Comparison of ENCODE assay signal across 18 mouse cellular contexts in the genomic region with DNA sequence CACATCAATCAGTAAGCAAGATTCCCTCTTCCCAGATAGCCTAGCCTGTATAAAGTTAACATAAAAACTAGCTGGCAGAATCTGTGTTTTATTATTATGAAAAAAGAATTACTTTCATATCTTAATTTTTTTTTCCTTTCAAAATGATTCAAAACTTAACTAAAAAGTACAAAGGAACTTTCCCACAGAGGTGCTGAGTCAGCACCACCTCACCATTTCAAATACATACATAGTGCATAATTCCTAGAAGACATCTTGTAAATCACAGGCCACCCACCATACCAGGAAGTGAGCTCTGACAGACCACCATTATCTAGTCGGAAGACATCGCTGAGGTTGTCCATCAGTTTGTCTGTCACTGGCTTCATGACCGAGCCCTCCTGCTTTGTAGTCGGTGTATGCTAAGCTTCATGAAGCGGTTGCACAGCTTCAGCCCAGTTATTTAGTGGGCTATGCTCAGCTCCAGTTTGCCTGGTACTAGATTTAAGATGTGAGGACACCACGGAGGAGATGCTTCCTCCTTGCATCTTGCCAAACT. TPM values are rescaled to one million over a fixed set of nuclear protein-coding genes. Genes with fewer than 3 reads are reported as not detected.
DNase-seq lines count a peak whose midpoint lies in the region; ATAC-seq and TF ChIP-seq lines count a peak whose summit lies in the region.
"Had no signal": no experiment of that assay in that cellular context is flagged by ENCODE, and none has a peak within 500 bp of the region (broad histone marks: within the 10 kb centered on the region; RNA-seq: fewer than 3 reads in every experiment).

No protein-coding gene starts in this region.

- peak; percentile 35 for ATAC-seq in inflammation-experienced regulatory T-cells, adult 6 months
- ATAC-seq: forebrain, embryonic 13.5 days; forebrain, postnatal 0 days had no signal

- no peak for TF ChIP-seq CTCF in gastrocnemius, adult 2 months (IDR thresholded peaks at IDR 0.05)
- no peak for TF ChIP-seq CTCF in left cerebral cortex, adult 2 months (IDR thresholded peaks at IDR 0.05)

- no peak for DNase-seq in gastrocnemius, adult 2 months
- DNase-seq in gastrocnemius, adult 8-10 months (ENCODE audit: low spot score in 2 of 2) = no peak
- peak; percentile 10 for DNase-seq in CD4-positive helper T cell, adult 2 months (ENCODE audit: low read depth, low spot score)
- no peak for DNase-seq in ES-E14 (ENCODE audit: low read depth, low spot score)
- no peak for DNase-seq in left cerebral cortex, adult 2 months (ENCODE audit: extremely low spot score in 1 of 2, low spot score in 2 of 2)
- DNase-seq: adrenal gland, postnatal 14 days; cerebellum, adult 18-20 months; cerebellum, adult 9-11 months; cerebellum, postnatal 36 days; forebrain, postnatal 0 days; gastrocnemius, postnatal 14 days; heart, postnatal 36 days; kidney, adult 11 months had no signal

- intact Hi-C loops in gastrocnemius, adult 2 months (cut with DNase I) = no loop called here
- intact Hi-C loops in left cerebral cortex, adult 2 months (cut with DNase I) = no loop called here

- no peak overlapping the region for H3K9ac ChIP-seq in ES-E14 (ENCODE audit: insufficient read depth, low read depth, low read length, poor library complexity, severe bottlenecking)
- H3K9ac ChIP-seq: embryonic facial prominence, embryonic 13.5 days; forebrain, embryonic 13.5 days; forebrain, postnatal 0 days; heart, embryonic 13.5 days; hindbrain, embryonic 15.5 days had no signal

- H3K4me3 ChIP-seq in gastrocnemius, adult 2 months = no peak overlapping the region
- no peak overlapping the region for H3K4me3 ChIP-seq in ES-E14 (ENCODE audit: insufficient read depth in 1 of 2, low read depth in 1 of 2, low read length in 2 of 2, poor library complexity in 1 of 2, severe bottlenecking in 1 of 2)
- no peak overlapping the region for H3K4me3 ChIP-seq in left cerebral cortex, adult 2 months
- H3K4me3 ChIP-seq: embryonic facial prominence, embryonic 13.5 days; forebrain, embryonic 13.5 days; heart, embryonic 13.5 days; hindbrain, embryonic 15.5 days had no signal

- H3K36me3 ChIP-seq in ES-E14 (ENCODE audit: control insufficient read depth, insufficient read depth, low read length, poor library complexity, severe bottlenecking) = peaks cover 6% of the 10 kb centered on the region

- peak overlapping the region; percentile 21; the same call in 1 of the 2 replicates for H3K27ac ChIP-seq in gastrocnemius, adult 2 months
- H3K27ac ChIP-seq in ES-E14 (ENCODE audit: insufficient read depth, low read depth, low read length, poor library complexity, severe bottlenecking) = no peak overlapping the region
- no peak overlapping the region for H3K27ac ChIP-seq in left cerebral cortex, adult 2 months
- H3K27ac ChIP-seq: embryonic facial prominence, embryonic 13.5 days; forebrain, embryonic 13.5 days; heart, embryonic 13.5 days; hindbrain, embryonic 15.5 days had no signal

- H3K9me3 ChIP-seq in ES-E14 (ENCODE audit: control insufficient read depth, insufficient read depth, low read depth, low read length) = no peaks in the 10 kb centered on the region
- H3K9me3 ChIP-seq: embryonic facial prominence, embryonic 13.5 days; forebrain, embryonic 13.5 days; heart, embryonic 13.5 days; hindbrain, embryonic 15.5 days had no signal

- in situ Hi-C loops in ES-E14 (cut with MboI; ENCODE audit: low sequenced_read_pairs in 2 of 2, unreplicated experiment in 2 of 2) = no loop called here

- H3K4me1 ChIP-seq in ES-E14 (ENCODE audit: control insufficient read depth in 2 of 2, insufficient read depth in 2 of 2, low read length in 2 of 2, poor library complexity in 1 of 2) = no peaks in the 10 kb centered on the region; a peak in 1 of 4 replicates
- H3K4me1 ChIP-seq: embryonic facial prominence, embryonic 13.5 days; forebrain, embryonic 13.5 days; heart, embryonic 13.5 days; hindbrain, embryonic 15.5 days had no signal

TF ChIP-seq in ES-E14, 5 proteins besides CTCF, POLR2A, EP300 and RAD21:
- TF ChIP-seq MAFK (IDR thresholded peaks at IDR 0.05; ENCODE audit: insufficient read depth, low read depth, low read length) = peak; percentile 84
- TF ChIP-seq CHD2 (IDR thresholded peaks at IDR 0.05; ENCODE audit: low read depth, low read length) = no peak
- no peak for TF ChIP-seq ZNF384 (IDR thresholded peaks at IDR 0.05; ENCODE audit: low read depth, low read length)
- no peak for TF ChIP-seq HCFC1 (IDR thresholded peaks at IDR 0.05; ENCODE audit: borderline replicate concordance, insufficient read depth, low read length)

RNA-seq across cellular contexts. Expression of gene Rel, which starts 36.0 kb away (rescaled TPM):
- total RNA-seq in gastrocnemius, adult 2 months (2021) = 1 to 10 TPM; 3.1 to 3.8 TPM
- total RNA-seq in gastrocnemius, adult 8-10 months (2022) = 1 to 10 TPM; 2.8 to 3.7 (median 3.6) TPM
- 0.63 and 0.71 TPM in 2 replicates for total RNA-seq in ES-E14 (2012; rRNA removed)
- polyA plus RNA-seq in inflammation-experienced regulatory T-cells, adult 6 months (2017; shearing (Covaris generic)) = 10 to 100 TPM; 19.6 to 33.6 (median 22.1) TPM
- total RNA-seq in left cerebral cortex, adult 2 months (2021) = 1 to 10 TPM; 3.6 to 4.1 TPM
